Mouse (Mus musculus) left cerebral cortex, postnatal 36 days (tissue): ENCODE data around the gene Gtf3c1. TPM values are rescaled to one million over a fixed set of nuclear protein-coding genes. Genes with fewer than 3 reads are reported as not detected.

Experiments used
- DNase-seq, 2 experiments: peaks; one replicate each; pipeline ENCODE4 v3.0.0; 2021 to 2022; ENCODE audit warnings: low spot score in 2 of 2, mixed read lengths in 1 of 2
- intact Hi-C: fragments of 180-260 bp; cut with DNase I; formaldehyde crosslinking; loops from one replicate; pipeline ENCODE4 v1.15.1; 2025
- total RNA-seq, 2 experiments: library from RNA; stranded (reverse); gene quantifications; 2 replicates each; pipeline ENCODE4 v1.2.3; 2021

The Gtf3c1 gene
- total RNA-seq, 2 experiments from 2014 or later: 92.2 to 103 TPM

DNA sequence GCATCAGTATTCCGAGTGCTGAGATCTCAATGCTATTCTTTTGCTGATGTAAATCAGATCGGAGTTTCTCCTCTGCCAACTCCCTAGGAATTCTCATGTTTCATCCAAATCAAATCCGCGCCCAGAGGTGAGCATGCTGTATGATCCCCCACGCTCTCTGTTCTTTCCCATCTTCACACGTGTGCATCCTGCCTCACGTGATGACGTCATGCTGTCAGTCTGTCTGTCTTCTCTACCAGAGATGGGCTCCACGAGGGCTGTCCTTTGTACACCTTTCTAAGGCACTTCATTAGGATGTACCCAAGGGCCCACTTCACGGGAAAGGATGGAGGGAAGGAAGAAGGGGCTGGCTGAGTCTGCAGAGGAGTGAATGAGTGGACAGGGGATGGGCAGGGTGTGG is 107.4 kb downstream of the Gtf3c1 start:
- no peak for DNase-seq
- intact Hi-C loops: no loop called here

DNA sequence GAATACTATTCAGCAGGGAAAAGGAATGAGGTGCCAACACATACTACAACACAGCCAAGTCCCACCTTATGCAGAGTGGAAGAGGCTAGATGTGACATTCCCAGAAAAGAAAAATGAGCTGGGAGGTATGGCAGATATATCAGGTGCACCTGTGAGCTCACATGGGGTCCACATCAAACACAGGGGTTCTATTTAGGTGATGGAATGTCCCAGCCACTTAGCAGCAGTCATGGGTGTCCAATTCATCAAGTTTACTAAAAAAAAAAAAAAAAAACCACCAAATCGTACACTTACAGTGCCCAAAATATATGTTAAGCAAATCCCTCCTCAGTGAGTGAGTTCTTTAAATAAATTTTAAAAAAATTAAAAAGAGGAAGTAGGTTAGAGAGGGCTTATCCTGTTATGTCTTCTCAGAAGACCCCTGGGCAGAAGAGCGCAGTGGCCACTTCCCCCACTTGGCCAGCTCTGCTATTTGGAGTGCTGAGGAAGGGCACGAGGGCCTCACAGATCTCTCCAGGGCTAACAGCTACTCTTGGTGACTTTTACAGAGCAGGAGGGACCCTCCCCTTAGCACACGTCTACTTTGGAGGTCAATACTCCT is 108.1 kb downstream of the Gtf3c1 start:
- DNase-seq: no peak
- intact Hi-C loops: no loop called here

DNA sequence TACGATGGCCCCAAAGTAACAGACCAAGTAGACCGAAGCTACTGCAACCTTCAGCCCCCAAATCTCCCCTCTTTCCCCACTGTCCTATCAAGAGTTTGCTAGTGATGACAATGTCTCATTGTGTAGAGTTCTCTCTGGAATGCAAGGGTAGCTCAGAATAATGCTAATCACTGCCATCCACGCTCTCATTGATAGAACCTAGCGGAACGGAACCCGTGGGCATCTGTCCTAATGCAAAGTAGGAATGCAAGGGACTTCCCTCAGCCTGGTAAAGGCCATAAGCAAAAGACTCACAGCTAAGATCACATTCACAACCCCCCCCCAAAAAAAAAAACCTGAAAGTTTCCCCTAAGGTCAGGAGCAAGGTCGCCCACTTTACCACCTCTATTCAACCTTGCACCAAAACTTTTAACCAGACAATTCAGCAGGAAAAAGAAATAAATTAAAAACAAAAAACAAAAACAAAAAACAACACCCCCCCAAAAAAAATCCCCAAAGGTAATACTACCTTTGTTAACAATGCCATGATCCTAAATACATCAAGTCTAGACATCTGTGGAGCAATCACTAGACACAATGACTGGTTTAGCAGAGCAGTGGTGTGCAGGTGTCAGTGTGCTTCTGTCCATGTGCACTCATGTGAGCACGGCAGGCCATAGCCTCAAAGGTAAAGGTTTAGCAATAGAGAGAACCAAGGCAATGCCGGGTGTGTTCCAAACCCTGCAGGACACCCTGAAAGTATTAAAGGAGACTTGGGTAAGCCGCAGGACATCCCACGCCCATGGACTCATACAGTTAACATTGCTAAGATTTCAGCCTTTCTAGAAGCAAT is 109.8 kb downstream of the Gtf3c1 start:
- intact Hi-C loops: no loop called here
- no peak for DNase-seq

DNA sequence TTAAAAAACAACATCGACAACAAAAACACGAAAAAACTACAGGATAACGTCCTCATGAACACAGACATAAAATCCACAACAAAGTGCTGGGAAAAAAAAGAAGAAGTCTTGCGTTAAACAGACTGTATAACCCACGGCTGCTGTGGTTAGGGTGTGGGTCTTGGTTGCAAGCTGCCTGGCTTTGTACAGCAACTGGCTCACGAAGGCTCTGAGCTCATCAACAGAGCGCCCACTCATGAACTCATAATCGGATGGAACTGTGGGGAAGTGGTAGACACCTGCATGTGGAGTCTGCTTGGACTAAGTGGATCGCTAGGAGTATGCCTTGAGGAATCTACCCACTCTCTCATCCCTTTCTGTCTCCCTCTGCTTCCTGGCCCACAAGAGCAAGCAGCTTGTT is 110.5 kb downstream of the Gtf3c1 start:
- no peak for DNase-seq
- intact Hi-C loops: no loop called here

DNA sequence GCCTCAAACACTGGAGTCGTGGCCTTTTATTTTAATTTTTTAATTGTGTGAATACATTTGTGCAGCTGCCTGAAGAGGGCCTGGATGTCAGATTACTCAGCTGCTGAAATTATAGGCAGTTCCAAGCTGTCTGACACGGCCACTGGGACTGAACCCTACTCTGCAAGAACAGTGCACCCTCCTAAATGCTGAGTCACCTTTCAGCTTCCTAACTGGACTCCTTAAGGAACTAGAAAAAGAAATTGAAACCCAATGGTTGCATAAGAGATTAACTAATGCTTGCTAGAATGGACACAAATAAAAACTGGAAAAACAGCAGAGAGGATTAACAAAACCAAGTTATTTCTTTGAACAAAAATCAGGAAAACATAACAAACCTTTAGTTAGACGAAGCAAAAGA is 111.2 kb downstream of the Gtf3c1 start:
- intact Hi-C loops: no loop called here
- DNase-seq: no peak

DNA sequence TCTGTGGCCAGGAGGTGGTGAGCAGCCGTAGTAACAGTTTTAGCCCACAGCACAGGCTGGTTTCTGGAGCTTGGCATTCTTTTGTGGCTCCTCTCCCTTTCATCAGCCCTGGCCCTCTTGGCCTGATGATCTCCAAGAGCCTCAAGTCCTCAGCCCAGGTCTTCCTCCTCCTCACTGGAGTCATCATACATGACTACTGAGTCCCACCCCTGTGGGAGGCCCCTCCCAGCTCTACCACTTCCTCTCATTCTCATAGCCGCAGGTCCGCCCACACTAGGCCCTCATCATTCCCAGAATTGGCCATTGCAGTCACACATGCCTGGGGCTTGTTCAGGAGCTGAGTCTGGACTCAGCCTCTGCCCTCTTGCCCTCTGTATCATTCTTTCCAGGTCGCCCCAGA is 113.7 kb downstream of the Gtf3c1 start:
- DNase-seq: no peak
- intact Hi-C loops: no loop called here

Other genes starting within 250 kb of the Gtf3c1 start
- gene Nsmce1, start 216.2 kb downstream of the Gtf3c1 start, total RNA-seq: 10 to 100 TPM; 13.2 to 15.0 TPM
- 1 to 10 TPM; 5.7 to 5.9 TPM for gene Il4ra, start 155.7 kb downstream of the Gtf3c1 start, total RNA-seq
- 1 to 10 TPM; 1.5 to 1.6 TPM for gene Il21r, start 104.4 kb downstream of the Gtf3c1 start, total RNA-seq
- gene D430042O09Rik, start 108 bp upstream of the Gtf3c1 start, total RNA-seq: 10 to 100 TPM; 19.2 to 27.9 TPM